Mouse (Mus musculus) ovary, adult 10 weeks (tissue): Measurements from ENCODE around the gene Olfr971. TPM values are rescaled to one million over a fixed set of nuclear protein-coding genes. Genes with fewer than 3 reads are reported as not detected.

Experiments
- polyA plus RNA-seq: library from polyadenylated mRNA; stranded (reverse); fragments of 350-450 nt; fragmentation: Illumina TruSeq; extraction: RNeasy Lipid Tissue Mini Kit (QIAGEN cat#74804); gene quantifications from one replicate; pipeline ENCODE4 v1.2.3, GENCODE M21; 2014

Gene Olfr971
- not detected for polyA plus RNA-seq

DNA sequence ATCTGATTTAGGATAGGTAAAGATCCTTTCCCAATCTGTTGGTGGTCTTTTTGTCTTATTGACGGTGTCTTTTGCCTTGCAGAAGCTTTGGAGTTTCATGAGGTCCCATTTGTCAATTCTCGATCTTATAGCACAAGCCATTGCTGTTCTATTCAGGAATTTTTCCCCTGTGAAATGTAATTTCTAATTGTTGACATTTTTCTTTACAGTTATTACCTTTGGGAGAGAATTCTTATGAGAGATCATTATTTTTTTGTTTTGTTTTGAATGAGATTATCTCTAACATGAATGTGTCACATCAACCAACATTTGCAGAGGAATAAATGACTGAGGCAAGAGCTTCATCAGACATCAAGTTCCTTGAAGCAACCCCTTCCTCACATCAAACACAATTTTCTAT is at the start of gene Olfr971:
Olfr971 (plus strand) TSS at position 301 of the 400 bp plus-strand sequence.

DNA sequence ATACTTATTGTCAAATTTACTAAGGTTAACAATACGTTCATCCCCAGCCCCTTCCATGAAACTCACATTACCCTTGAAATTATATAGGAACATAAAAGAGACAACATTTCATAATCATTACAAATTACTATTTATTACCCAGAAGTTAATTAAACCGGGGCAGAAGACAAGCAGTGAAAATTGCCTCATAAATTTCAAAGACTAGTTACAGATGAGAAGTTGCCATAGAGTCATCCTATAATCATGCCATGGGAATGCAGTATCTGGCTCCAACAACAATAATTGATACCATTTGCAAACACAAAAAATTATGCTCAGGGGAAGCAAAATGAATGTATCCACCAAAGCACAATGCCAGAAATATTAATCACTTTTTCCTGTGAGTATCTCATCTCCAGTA is 46.1 kb upstream of the Olfr971 start, which contains the start of gene Olfr969:
Olfr969 (plus strand) TSS at position 388 of the 400 bp plus-strand sequence.

DNA sequence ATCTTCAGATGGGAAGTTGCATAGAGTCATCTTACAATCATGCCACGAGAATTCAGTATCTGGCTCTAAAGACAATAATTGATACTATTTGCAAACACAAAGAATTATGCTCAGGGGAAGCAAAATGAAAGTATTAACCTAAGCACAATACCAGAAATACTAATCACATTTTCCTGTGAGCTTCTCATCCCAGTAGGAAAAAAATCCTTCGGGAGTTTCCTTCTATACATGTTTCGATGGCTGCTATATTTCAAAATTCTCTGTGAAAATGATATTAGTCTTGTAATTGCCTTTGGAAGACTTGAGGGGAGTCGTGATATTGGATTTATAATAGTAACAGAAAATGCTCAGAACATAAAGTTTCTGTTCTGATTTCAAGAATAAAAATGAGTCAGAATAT is 28.1 kb upstream of the Olfr971 start, which contains the start of gene Olfr970:
Olfr970 (plus strand) TSS at position 301 of the 400 bp plus-strand sequence.

DNA sequence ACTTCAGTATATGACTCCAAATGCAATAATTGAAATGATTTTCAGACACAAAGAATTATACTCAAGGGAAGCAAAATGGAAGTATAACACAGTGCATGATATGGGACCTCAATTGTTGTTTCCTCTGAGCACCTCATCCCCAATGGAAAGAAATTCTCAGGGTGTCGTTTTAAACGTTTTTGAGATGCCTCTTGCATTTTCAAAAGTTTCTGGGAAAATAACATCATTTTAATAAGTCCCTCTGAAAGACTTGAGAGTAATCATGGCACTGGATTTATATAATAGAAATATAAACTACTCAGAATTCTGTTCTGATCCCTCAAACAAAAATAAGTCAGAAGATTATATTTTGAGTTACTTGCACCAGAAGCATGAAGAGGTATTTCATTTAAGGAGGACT is 29.4 kb downstream of the Olfr971 start, which contains the start of gene Olfr972:
Olfr972 (plus strand) TSS at position 301 of the 400 bp plus-strand sequence.

Other genes starting within 250 kb of the Olfr971 start
- 5.8 TPM for gene AW551984, start 232.5 kb upstream of the Olfr971 start, polyA plus RNA-seq
- gene Olfr148, start 226.2 kb upstream of the Olfr971 start, polyA plus RNA-seq = not detected
- gene Olfr960, start 215.5 kb upstream of the Olfr971 start, polyA plus RNA-seq = not detected
- not detected for gene Olfr961, start 191.8 kb upstream of the Olfr971 start, polyA plus RNA-seq
- not detected for gene Olfr963, start 169.7 kb upstream of the Olfr971 start, polyA plus RNA-seq
- gene Olfr149, start 129.8 kb upstream of the Olfr971 start, polyA plus RNA-seq = not detected
- gene Olfr965, start 125.5 kb upstream of the Olfr971 start, polyA plus RNA-seq = not detected
- gene Olfr150, start 105.9 kb upstream of the Olfr971 start, polyA plus RNA-seq = not detected
- gene Olfr967, start 90.6 kb upstream of the Olfr971 start, polyA plus RNA-seq = not detected
- not detected for gene Olfr968, start 53.6 kb upstream of the Olfr971 start, polyA plus RNA-seq
- gene Olfr969, start 45.9 kb upstream of the Olfr971 start, polyA plus RNA-seq = not detected
- not detected for gene Olfr970, start 28.0 kb upstream of the Olfr971 start, polyA plus RNA-seq
- gene Olfr972, start 29.5 kb downstream of the Olfr971 start, polyA plus RNA-seq = not detected
- gene Olfr229, start 70.5 kb downstream of the Olfr971 start, polyA plus RNA-seq = not detected
- gene Olfr974, start 100.6 kb downstream of the Olfr971 start, polyA plus RNA-seq = not detected
- not detected for gene Olfr975, start 115.2 kb downstream of the Olfr971 start, polyA plus RNA-seq
- 10.5 TPM for gene Olfr976, start 124.3 kb downstream of the Olfr971 start, polyA plus RNA-seq
- not detected for gene Olfr978, start 155.2 kb downstream of the Olfr971 start, polyA plus RNA-seq
- gene Olfr979, start 166.6 kb downstream of the Olfr971 start, polyA plus RNA-seq = not detected
- gene Olfr980, start 172.7 kb downstream of the Olfr971 start, polyA plus RNA-seq = not detected
- not detected for gene Olfr981, start 184.6 kb downstream of the Olfr971 start, polyA plus RNA-seq
- gene Olfr982, start 237.0 kb downstream of the Olfr971 start, polyA plus RNA-seq = not detected